Mouse (Mus musculus): ENCODE data around the gene Stard13.

The Stard13 gene

GRCm38 (mm10) chr5:151233400-151234031 is at the start of gene Stard13:
Stard13 (minus strand) TSS chr5:151233836.
- DNase-seq = peak; percentile 73

- DNase-seq = no peak
Observed at GRCm38 (mm10) chr5:151279531-151279930, 45.9 kb upstream of the Stard13 start.

- DNase-seq = no peak
Observed at GRCm38 (mm10) chr5:151277927-151278326, 44.3 kb upstream of the Stard13 start.

- DNase-seq = no peak
Observed at GRCm38 (mm10) chr5:151275986-151276385, 42.4 kb upstream of the Stard13 start.

GRCm38 (mm10) chr5:151274265-151274664 is 40.6 kb upstream of the Stard13 start:
- no peak for DNase-seq

- DNase-seq = no peak
Observed at GRCm38 (mm10) chr5:151270815-151271214, 37.2 kb upstream of the Stard13 start.

- DNase-seq = no peak
Observed at GRCm38 (mm10) chr5:151266896-151267634, 33.4 kb upstream of the Stard13 start.

- no peak for DNase-seq
Observed at GRCm38 (mm10) chr5:151261558-151261957, 27.9 kb upstream of the Stard13 start.

- peak; percentile 27 for DNase-seq
Observed at GRCm38 (mm10) chr5:151252213-151252612, 18.6 kb upstream of the Stard13 start.

GRCm38 (mm10) chr5:151251656-151252055 is 18.0 kb upstream of the Stard13 start:
- no peak for DNase-seq

- DNase-seq = no peak
Observed at GRCm38 (mm10) chr5:151248671-151249620, 15.3 kb upstream of the Stard13 start.

GRCm38 (mm10) chr5:151248084-151248483 is 14.4 kb upstream of the Stard13 start:
- no peak for DNase-seq

GRCm38 (mm10) chr5:151247115-151247875 is 13.7 kb upstream of the Stard13 start:
- DNase-seq = peak; percentile 31

- DNase-seq = no peak
Observed at GRCm38 (mm10) chr5:151246287-151246686, 12.7 kb upstream of the Stard13 start.

- no peak for DNase-seq
Observed at GRCm38 (mm10) chr5:151245571-151245970, 11.9 kb upstream of the Stard13 start.

GRCm38 (mm10) chr5:151238730-151239129 is 5.1 kb upstream of the Stard13 start:
- no peak for DNase-seq

GRCm38 (mm10) chr5:151236411-151236810 is 2.8 kb upstream of the Stard13 start:
- DNase-seq = no peak

- no peak for DNase-seq
Observed at GRCm38 (mm10) chr5:151232576-151233299, 898 bp downstream of the Stard13 start.

GRCm38 (mm10) chr5:151231861-151232260 is 1.8 kb downstream of the Stard13 start:
- no peak for DNase-seq

- DNase-seq = no peak
Observed at GRCm38 (mm10) chr5:151231411-151231810, 2.2 kb downstream of the Stard13 start.

- DNase-seq = no peak
Observed at GRCm38 (mm10) chr5:151230427-151230826, 3.2 kb downstream of the Stard13 start.

Data from lung, postnatal 10 days (tissue).